Mouse (Mus musculus): ENCODE results near the gene Dgcr2. TPM values are rescaled to one million over a fixed set of nuclear protein-coding genes. Genes with fewer than 3 reads are reported as not detected.

Gene Dgcr2
- polyA plus RNA-seq, 1 experiment from 2014 or later, result 110 TPM

GRCm38 (mm10) chr16:17839976-17840375, 58.4 kb downstream of the Dgcr2 start:
- Histone ChIP-seq H3K4me3 (replicated peaks; ENCODE audit: low read length) (no peak overlapping the region), H3K9ac (replicated peaks; ENCODE audit: low read depth, low read length) (no peak overlapping the region), H3K4me2 (ENCODE audit: low read length) (no peak overlapping the region), H3K4me1 (replicated peaks; ENCODE audit: control insufficient read depth, insufficient read depth, low read length) (0 out of 2 replicates have a peak, but pooled peaks cover 2% of the 10 kb centered on the region), H3K27me3 (replicated peaks; ENCODE audit: control insufficient read depth, insufficient read depth, low read length) (peaks cover 17% of the 10 kb centered on the region), H3K36me3 (ENCODE audit: control insufficient read depth, insufficient read depth) (peaks cover 22% of the 10 kb centered on the region), H3K27ac (ENCODE audit: low read length) (no peak overlapping the region), H3K9me3 (ENCODE audit: control insufficient read depth, low read length) (no peaks in the 10 kb centered on the region)
- 84% methylated on average over 4 of the region's 4 CpGs for WGBS
- ATAC-seq, result no peak

- H3K4me1 ChIP-seq (replicated peaks; ENCODE audit: control insufficient read depth, insufficient read depth, low read length), result peaks cover 16% of the 10 kb centered on the region
- no peak within 1 kb of the TSS for H3K4me2 ChIP-seq (ENCODE audit: low read length)
- ATAC-seq, result no peak
- H3K36me3 ChIP-seq (ENCODE audit: control insufficient read depth, insufficient read depth), result peaks cover 14% of the 10 kb centered on the region
- WGBS, result 82% methylated on average over 6 of the region's 6 CpGs
- no peaks in the 10 kb centered on the region for H3K9me3 ChIP-seq (ENCODE audit: control insufficient read depth, low read length)
- H3K4me3 ChIP-seq (replicated peaks; ENCODE audit: low read length), result no peak within 1 kb of the TSS
- no peak within 1 kb of the TSS for H3K9ac ChIP-seq (replicated peaks; ENCODE audit: low read depth, low read length)
- no peak within 1 kb of the TSS for H3K27ac ChIP-seq (ENCODE audit: low read length)
- H3K27me3 ChIP-seq (replicated peaks; ENCODE audit: control insufficient read depth, insufficient read depth, low read length), result peaks cover 23% of the 10 kb centered on the region
Observed at GRCm38 (mm10) chr16:17838051-17838450, 60.3 kb downstream of the Dgcr2 start, which contains the start of gene Car15. TSS of gene Car15 (minus strand) at chr16:17838364.

- Histone ChIP-seq H3K4me3 (replicated peaks; ENCODE audit: low read length) (no peak overlapping the region), H3K27ac (ENCODE audit: low read length) (no peak overlapping the region), H3K36me3 (ENCODE audit: control insufficient read depth, insufficient read depth) (no peaks in the 10 kb centered on the region; the same call in 1 of the 2 replicates), H3K4me1 (replicated peaks; ENCODE audit: control insufficient read depth, insufficient read depth, low read length) (peaks cover 19% of the 10 kb centered on the region), H3K9me3 (ENCODE audit: control insufficient read depth, low read length) (no peaks in the 10 kb centered on the region), H3K4me2 (ENCODE audit: low read length) (no peak overlapping the region), H3K9ac (replicated peaks; ENCODE audit: low read depth, low read length) (no peak overlapping the region), H3K27me3 (replicated peaks; ENCODE audit: control insufficient read depth, insufficient read depth, low read length) (peaks cover 48% of the 10 kb centered on the region)
- 33% methylated on average over 13 of the region's 13 CpGs for WGBS
- ATAC-seq, result no peak
Observed at GRCm38 (mm10) chr16:17835481-17835880, 62.9 kb downstream of the Dgcr2 start.

- Histone ChIP-seq H3K9ac (replicated peaks; ENCODE audit: low read depth, low read length) (peak overlapping the region; percentile 80), H3K27ac (ENCODE audit: low read length) (peak overlapping the region; percentile 76; the same call in 1 of the 2 replicates), H3K27me3 (replicated peaks; ENCODE audit: control insufficient read depth, insufficient read depth, low read length) (peaks cover 50% of the 10 kb centered on the region), H3K4me2 (ENCODE audit: low read length) (peak overlapping the region; percentile 75), H3K4me3 (replicated peaks; ENCODE audit: low read length) (peak overlapping the region; percentile 50), H3K4me1 (replicated peaks; ENCODE audit: control insufficient read depth, insufficient read depth, low read length) (peaks cover 19% of the 10 kb centered on the region), H3K36me3 (ENCODE audit: control insufficient read depth, insufficient read depth) (no peaks in the 10 kb centered on the region; the same call in 1 of the 2 replicates), H3K9me3 (ENCODE audit: control insufficient read depth, low read length) (no peaks in the 10 kb centered on the region)
- no peak for ATAC-seq
- 55% methylated on average over 7 of the region's 7 CpGs for WGBS
Observed at GRCm38 (mm10) chr16:17834543-17834942, 63.8 kb downstream of the Dgcr2 start.

GRCm38 (mm10) chr16:17833681-17834399, 64.5 kb downstream of the Dgcr2 start:
- Histone ChIP-seq H3K36me3 (ENCODE audit: control insufficient read depth, insufficient read depth) (no peaks in the 10 kb centered on the region; the same call in 1 of the 2 replicates), H3K27ac (ENCODE audit: low read length) (peak overlapping the region; percentile 76), H3K9ac (replicated peaks; ENCODE audit: low read depth, low read length) (peak overlapping the region; percentile 80), H3K4me1 (replicated peaks; ENCODE audit: control insufficient read depth, insufficient read depth, low read length) (peaks cover 19% of the 10 kb centered on the region), H3K4me2 (ENCODE audit: low read length) (peak overlapping the region; percentile 75), H3K27me3 (replicated peaks; ENCODE audit: control insufficient read depth, insufficient read depth, low read length) (peaks cover 50% of the 10 kb centered on the region), H3K9me3 (ENCODE audit: control insufficient read depth, low read length) (no peaks in the 10 kb centered on the region), H3K4me3 (replicated peaks; ENCODE audit: low read length) (peak overlapping the region; percentile 50)
- peak; percentile 82 for ATAC-seq
- under 1% methylated on average over 58 of the region's 103 CpGs for WGBS

- Histone ChIP-seq H3K27me3 (replicated peaks; ENCODE audit: control insufficient read depth, insufficient read depth, low read length) (peaks cover 52% of the 10 kb centered on the region), H3K4me1 (replicated peaks; ENCODE audit: control insufficient read depth, insufficient read depth, low read length) (peaks cover 19% of the 10 kb centered on the region)
- WGBS, result under 1% methylated on average over 36 of the region's 37 CpGs
Observed at GRCm38 (mm10) chr16:17833321-17833680, 65.1 kb downstream of the Dgcr2 start.

GRCm38 (mm10) chr16:17832821-17833220, 65.5 kb downstream of the Dgcr2 start, which contains the start of gene B830017H08Rik:
TSS of gene B830017H08Rik (plus strand) at chr16:17833121.
- H3K27me3 ChIP-seq (replicated peaks; ENCODE audit: control insufficient read depth, insufficient read depth, low read length), result peaks cover 52% of the 10 kb centered on the region
- H3K27ac ChIP-seq (ENCODE audit: low read length), result peak within 1 kb of the TSS; percentile 76
- no peaks in the 10 kb centered on the region; the same call in 1 of the 2 replicates for H3K36me3 ChIP-seq (ENCODE audit: control insufficient read depth, insufficient read depth)
- 24% methylated on average over 7 of the region's 7 CpGs for WGBS
- H3K4me2 ChIP-seq (ENCODE audit: low read length), result peak within 1 kb of the TSS; percentile 75
- H3K9ac ChIP-seq (replicated peaks; ENCODE audit: low read depth, low read length), result peak within 1 kb of the TSS; percentile 80
- peaks cover 19% of the 10 kb centered on the region for H3K4me1 ChIP-seq (replicated peaks; ENCODE audit: control insufficient read depth, insufficient read depth, low read length)
- no peak for ATAC-seq
- H3K4me3 ChIP-seq (replicated peaks; ENCODE audit: low read length), result peak within 1 kb of the TSS; percentile 50
- no peaks in the 10 kb centered on the region for H3K9me3 ChIP-seq (ENCODE audit: control insufficient read depth, low read length)

More at GRCm38 (mm10) chr16:17833321-17833680, 65.1 kb downstream of the Dgcr2 start:
- Histone ChIP-seq H3K36me3 (ENCODE audit: control insufficient read depth, insufficient read depth) (no peaks in the 10 kb centered on the region; the same call in 1 of the 2 replicates), H3K9ac (replicated peaks; ENCODE audit: low read depth, low read length) (peak overlapping the region; percentile 80), H3K9me3 (ENCODE audit: control insufficient read depth, low read length) (no peaks in the 10 kb centered on the region), H3K4me2 (ENCODE audit: low read length) (peak overlapping the region; percentile 75), H3K4me3 (replicated peaks; ENCODE audit: low read length) (peak overlapping the region; percentile 50), H3K27ac (ENCODE audit: low read length) (peak overlapping the region; percentile 76)
- peak; percentile 79 for ATAC-seq

GRCm38 (mm10) chr16:17831781-17832180, 66.6 kb downstream of the Dgcr2 start:
- Histone ChIP-seq H3K9ac (replicated peaks; ENCODE audit: low read depth, low read length) (no peak overlapping the region), H3K27ac (ENCODE audit: low read length) (no peak overlapping the region), H3K36me3 (ENCODE audit: control insufficient read depth, insufficient read depth) (no peaks in the 10 kb centered on the region), H3K4me2 (ENCODE audit: low read length) (no peak overlapping the region), H3K27me3 (replicated peaks; ENCODE audit: control insufficient read depth, insufficient read depth, low read length) (peaks cover 48% of the 10 kb centered on the region), H3K9me3 (ENCODE audit: control insufficient read depth, low read length) (no peaks in the 10 kb centered on the region), H3K4me1 (replicated peaks; ENCODE audit: control insufficient read depth, insufficient read depth, low read length) (peaks cover 19% of the 10 kb centered on the region), H3K4me3 (replicated peaks; ENCODE audit: low read length) (no peak overlapping the region)
- ATAC-seq, result no peak
- WGBS, result 7% methylated on average over 11 of the region's 11 CpGs

GRCm38 (mm10) chr16:17830385-17831178, 67.8 kb downstream of the Dgcr2 start:
- WGBS, result 44% methylated on average over 10 of the region's 10 CpGs
- ATAC-seq, result no peak

More at GRCm38 (mm10) chr16:17830385-17831178, 67.8 kb downstream of the Dgcr2 start:
- H3K9me3 ChIP-seq (ENCODE audit: control insufficient read depth, low read length), result no peaks in the 10 kb centered on the region
- no peak overlapping the region for H3K4me2 ChIP-seq (ENCODE audit: low read length)
- peaks cover 19% of the 10 kb centered on the region for H3K4me1 ChIP-seq (replicated peaks; ENCODE audit: control insufficient read depth, insufficient read depth, low read length)
- no peak overlapping the region for H3K27ac ChIP-seq (ENCODE audit: low read length)
- H3K27me3 ChIP-seq (replicated peaks; ENCODE audit: control insufficient read depth, insufficient read depth, low read length), result peaks cover 41% of the 10 kb centered on the region
- no peak overlapping the region for H3K4me3 ChIP-seq (replicated peaks; ENCODE audit: low read length)
- H3K9ac ChIP-seq (replicated peaks; ENCODE audit: low read depth, low read length), result no peak overlapping the region
- no peaks in the 10 kb centered on the region for H3K36me3 ChIP-seq (ENCODE audit: control insufficient read depth, insufficient read depth)
